25 mouse cellular contexts compared by ENCODE assay signal in genomic region chr11:23504801-23505200, GRCm38 (mm10). TPM values are rescaled to one million over a fixed set of nuclear protein-coding genes. Genes with fewer than 3 reads are reported as not detected.
"Had no signal": no experiment of that assay in that cellular context is flagged by ENCODE, and none has a peak within 500 bp of the region (broad histone marks: within the 10 kb centered on the region; RNA-seq: fewer than 3 reads in every experiment).

No protein-coding gene starts in this region.

RNA-seq across cellular contexts. Expression of gene 1700093K21Rik, which starts 16.2 kb away (rescaled TPM):
- total RNA-seq: common myeloid progenitor, adult 5-6 weeks; forebrain, postnatal 0 days; gastrocnemius, adult 18-20 months; gastrocnemius, adult 2 months; gastrocnemius, adult 8-10 months; gastrocnemius, postnatal 14 days; gastrocnemius, postnatal 25 days; gastrocnemius, postnatal 36 days; granulocyte monocyte progenitor cell, adult 5-6 weeks; heart, adult 18-20 months; heart, adult 2 months; heart, adult 8-10 months had no signal
- polyA plus RNA-seq: embryonic facial prominence, embryonic 11.5 days; embryonic facial prominence, embryonic 13.5 days; embryonic facial prominence, embryonic 14.5 days; erythroblast, embryonic 14.5 days; forebrain, embryonic 10.5 days; forebrain, embryonic 11.5 days; forebrain, embryonic 12.5 days; forebrain, embryonic 13.5 days; forebrain, embryonic 14.5 days; heart, adult 2 months; heart, embryonic 10.5 days; heart, embryonic 11.5 days; heart, embryonic 12.5 days; heart, embryonic 13.5 days had no signal
